Mouse (Mus musculus) testis, adult 10 weeks (tissue): ENCODE results near the gene 1700006A11Rik. TPM values are rescaled to one million over a fixed set of nuclear protein-coding genes. Genes with fewer than 3 reads are reported as not detected.

Source experiments
- polyA plus RNA-seq: library from polyadenylated mRNA; stranded (reverse); fragments of 350-450 nt; fragmentation: Illumina TruSeq; extraction: RNeasy Lipid Tissue Mini Kit (QIAGEN cat#74804); gene quantifications from one replicate; pipeline ENCODE4 v1.2.3, GENCODE M21; 2014; ENCODE audit warnings: low read depth, low replicate concordance

1700006A11Rik gene
- 417 TPM for polyA plus RNA-seq

DNA sequence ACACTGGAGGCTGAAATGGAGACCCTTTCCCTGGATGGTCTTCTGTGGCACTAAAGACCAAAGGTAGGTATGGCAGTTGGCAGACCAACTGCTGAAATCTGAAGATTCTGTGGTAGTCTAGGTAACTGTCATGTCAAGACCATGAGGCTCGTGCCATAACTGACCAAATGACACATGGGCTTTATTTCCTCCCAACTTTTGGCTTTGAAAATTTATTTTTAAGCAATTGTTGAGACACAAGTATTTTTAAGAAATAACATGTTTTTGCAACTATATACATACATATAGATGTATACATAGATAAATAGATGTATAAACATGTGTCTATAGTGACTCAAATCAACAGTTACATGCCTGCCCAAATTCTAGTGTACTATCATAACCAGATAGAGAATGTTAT is at the start of gene 1700006A11Rik:
Gene 1700006A11Rik, minus strand, starts transcription at position 101 of the 400 bp plus-strand sequence.

Other genes starting within 250 kb of the 1700006A11Rik start
- gene Tram1l1, start 105.2 kb downstream of the 1700006A11Rik start, polyA plus RNA-seq: 0.45 TPM
- 560 TPM for gene 1700003H04Rik, start 155.1 kb upstream of the 1700006A11Rik start, polyA plus RNA-seq